Mouse (Mus musculus): ENCODE results near the gene F10. TPM values are rescaled to one million over a fixed set of nuclear protein-coding genes. Genes with fewer than 3 reads are reported as not detected.

F10 gene
- polyA plus RNA-seq (2015; fragmentation: Nextera tagmentation; extraction: Ambion mirVana), result 0.24 TPM in 1 of 2 replicates, not detected in the other

DNA sequence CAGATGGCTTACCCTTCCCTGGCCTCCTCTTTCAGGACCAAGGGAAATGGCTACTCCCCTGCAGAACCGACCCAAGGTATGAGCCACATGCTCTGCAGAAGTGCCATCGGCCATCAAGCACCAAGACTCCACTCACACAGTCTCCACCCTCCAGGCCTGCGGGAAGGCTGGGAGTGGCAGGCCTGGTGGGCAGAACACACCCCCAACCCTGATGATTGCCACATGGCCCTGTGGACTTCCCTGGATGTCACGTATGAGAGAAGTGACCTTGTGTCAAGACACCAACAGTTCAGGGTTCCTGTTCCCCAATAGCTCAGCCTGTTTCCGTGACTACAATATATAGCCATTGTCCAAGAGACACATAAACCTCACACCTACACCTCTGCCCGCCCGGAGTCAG lies at the start of gene F10:
F10 (plus strand) TSS at position 294 of the 400 bp plus-strand sequence.
- no peaks in the 10 kb centered on the region for H3K27me3 ChIP-seq (replicated peaks)
- H3K9ac ChIP-seq (replicated peaks), result no peak within 1 kb of the TSS
- no peak within 1 kb of the TSS for H3K4me2 ChIP-seq
- ATAC-seq (ENCODE audit: low FRiP score), result no peak
- 78% methylated on average over 7 of the region's 7 CpGs for WGBS
- H3K36me3 ChIP-seq, result no peaks in the 10 kb centered on the region
- no peaks in the 10 kb centered on the region for H3K4me1 ChIP-seq
- no peaks in the 10 kb centered on the region for H3K9me3 ChIP-seq (replicated peaks)
- H3K4me3 ChIP-seq (replicated peaks), result no peak within 1 kb of the TSS
- H3K27ac ChIP-seq (replicated peaks), result no peak within 1 kb of the TSS

GRCm38 (mm10) chr8:12987571-12987970 lies 49.5 kb upstream of the F10 start:
- H3K4me1 ChIP-seq, result peaks cover 9% of the 10 kb centered on the region; the same call in 1 of the 2 replicates
- WGBS, result 86% methylated on average over 8 of the region's 8 CpGs
- peaks cover 59% of the 10 kb centered on the region for H3K36me3 ChIP-seq
- no peak overlapping the region for H3K27ac ChIP-seq (replicated peaks)
- no peak overlapping the region for H3K4me3 ChIP-seq (replicated peaks)
- no peaks in the 10 kb centered on the region for H3K9me3 ChIP-seq (replicated peaks)
- no peaks in the 10 kb centered on the region for H3K27me3 ChIP-seq (replicated peaks)
- H3K9ac ChIP-seq (replicated peaks), result no peak overlapping the region
- ATAC-seq (ENCODE audit: low FRiP score), result no peak
- no peak overlapping the region for H3K4me2 ChIP-seq

DNA sequence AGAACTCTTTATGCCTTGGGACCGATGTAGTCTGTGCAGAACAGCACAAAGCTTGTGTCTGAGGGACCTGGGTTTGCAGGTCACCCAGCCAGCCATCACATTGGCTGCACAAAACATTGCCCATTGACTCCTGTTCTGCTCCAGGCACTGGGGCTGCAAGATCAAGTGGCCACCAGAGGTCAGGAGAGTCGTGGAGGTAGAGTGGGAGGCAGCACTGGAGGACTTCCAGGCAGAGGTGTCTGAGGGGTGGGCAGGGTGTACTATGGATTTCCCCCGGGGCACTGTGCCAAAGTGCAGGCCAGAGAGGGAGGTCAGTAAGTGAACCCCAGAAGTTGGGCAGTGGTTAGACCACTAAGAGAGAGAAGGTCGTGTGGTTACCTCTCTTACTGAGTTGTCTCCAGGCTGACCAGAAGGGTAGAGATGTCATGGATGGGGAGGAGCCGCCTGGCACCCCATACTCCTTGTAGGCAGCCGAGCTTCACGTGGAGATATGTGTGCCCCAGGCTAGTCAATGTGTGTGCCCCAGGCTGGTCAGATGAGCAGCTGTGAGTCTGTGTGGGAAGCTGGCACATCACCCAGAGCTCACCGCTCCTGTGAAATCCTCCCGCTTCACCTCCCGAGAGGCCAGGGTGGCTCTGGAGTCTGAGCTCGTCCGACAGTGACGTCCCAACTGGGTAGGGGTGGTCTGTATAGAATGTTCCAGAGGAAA lies 48.2 kb upstream of the F10 start:
- no peaks in the 10 kb centered on the region for H3K9me3 ChIP-seq (replicated peaks)
- H3K27me3 ChIP-seq (replicated peaks), result no peaks in the 10 kb centered on the region
- no peak overlapping the region for H3K4me3 ChIP-seq (replicated peaks)
- H3K9ac ChIP-seq (replicated peaks), result no peak overlapping the region
- 79% methylated on average over 13 of the region's 13 CpGs for WGBS
- no peak for ATAC-seq (ENCODE audit: low FRiP score)
- H3K27ac ChIP-seq (replicated peaks), result no peak overlapping the region
- peaks cover 61% of the 10 kb centered on the region for H3K36me3 ChIP-seq
- H3K4me2 ChIP-seq, result no peak overlapping the region
- no peaks in the 10 kb centered on the region for H3K4me1 ChIP-seq

DNA sequence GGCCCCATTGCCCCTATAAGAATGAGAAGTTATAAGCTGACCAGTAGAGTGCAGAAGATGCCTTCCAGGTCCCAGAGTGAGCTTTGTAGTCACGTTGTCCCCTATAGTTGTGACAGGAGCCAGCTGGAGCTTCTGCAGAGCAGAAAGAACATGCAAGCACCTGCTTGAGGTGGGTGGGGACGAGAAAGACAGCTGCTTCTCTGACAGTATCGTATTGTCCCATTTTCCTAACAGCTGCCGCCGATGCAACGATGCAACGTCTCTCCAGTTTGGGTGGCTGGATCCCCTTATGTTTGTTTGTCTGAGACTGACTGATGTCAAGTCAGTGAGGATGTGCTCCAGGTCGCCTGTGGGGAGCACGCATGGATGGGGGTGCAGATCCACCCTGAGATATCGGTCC lies 45.7 kb upstream of the F10 start:
- no peaks in the 10 kb centered on the region for H3K27me3 ChIP-seq (replicated peaks)
- H3K4me3 ChIP-seq (replicated peaks), result no peak overlapping the region
- 79% methylated on average over 10 of the region's 10 CpGs for WGBS
- H3K36me3 ChIP-seq, result peaks cover 61% of the 10 kb centered on the region
- no peak for ATAC-seq (ENCODE audit: low FRiP score)
- H3K27ac ChIP-seq (replicated peaks), result no peak overlapping the region
- H3K4me1 ChIP-seq, result no peaks in the 10 kb centered on the region
- H3K9me3 ChIP-seq (replicated peaks), result no peaks in the 10 kb centered on the region
- no peak overlapping the region for H3K9ac ChIP-seq (replicated peaks)
- H3K4me2 ChIP-seq, result no peak overlapping the region

DNA sequence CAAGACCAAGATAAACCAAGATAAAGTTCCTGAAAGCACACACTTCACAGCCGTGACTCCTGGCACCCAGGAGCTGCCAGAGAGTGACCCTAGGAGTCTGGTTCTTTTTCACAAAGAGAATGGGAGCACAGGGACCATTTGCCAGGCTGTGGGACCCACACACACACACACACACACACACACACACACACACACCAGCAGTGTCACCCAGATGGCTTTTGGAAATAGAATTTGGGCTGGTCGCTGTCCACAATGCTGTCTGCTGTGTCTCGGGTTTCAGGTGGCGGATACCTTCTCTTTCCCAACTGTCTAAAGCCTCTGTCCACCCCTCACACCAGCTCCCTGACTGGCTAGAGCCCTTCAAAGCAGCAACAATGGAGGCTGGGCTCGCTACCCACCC lies 42.6 kb upstream of the F10 start:
- no peaks in the 10 kb centered on the region for H3K27me3 ChIP-seq (replicated peaks)
- no peak overlapping the region for H3K4me3 ChIP-seq (replicated peaks)
- no peak for ATAC-seq (ENCODE audit: low FRiP score)
- H3K9me3 ChIP-seq (replicated peaks), result no peaks in the 10 kb centered on the region
- 80% methylated on average over 5 of the region's 5 CpGs for WGBS
- no peak overlapping the region for H3K27ac ChIP-seq (replicated peaks)
- no peak overlapping the region for H3K4me2 ChIP-seq
- H3K4me1 ChIP-seq, result no peaks in the 10 kb centered on the region
- H3K36me3 ChIP-seq, result peaks cover 74% of the 10 kb centered on the region
- H3K9ac ChIP-seq (replicated peaks), result no peak overlapping the region

DNA sequence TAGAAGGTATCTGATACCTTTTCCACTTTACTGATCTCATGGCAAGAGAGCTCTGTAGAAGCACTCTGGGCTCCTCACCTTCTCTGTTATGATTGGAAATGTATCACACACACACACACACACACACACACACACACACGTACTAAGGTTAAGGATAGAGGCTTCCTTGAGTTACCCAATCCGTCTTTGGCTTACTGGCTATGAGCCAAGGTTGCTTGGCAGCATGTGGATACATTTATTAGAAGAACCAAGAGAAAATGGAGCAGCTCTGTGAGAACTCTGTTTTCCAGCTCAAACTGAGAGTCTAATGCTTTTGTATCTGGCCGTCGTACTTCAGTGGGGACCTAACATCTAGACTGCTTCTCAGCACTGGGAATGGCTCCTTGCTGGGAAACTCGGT lies 41.6 kb upstream of the F10 start:
- Histone ChIP-seq H3K36me3 (peaks cover 78% of the 10 kb centered on the region), H3K4me3 (replicated peaks) (no peak overlapping the region), H3K9ac (replicated peaks) (no peak overlapping the region), H3K27ac (replicated peaks) (no peak overlapping the region), H3K27me3 (replicated peaks) (no peaks in the 10 kb centered on the region), H3K9me3 (replicated peaks) (no peaks in the 10 kb centered on the region), H3K4me1 (no peaks in the 10 kb centered on the region), H3K4me2 (no peak overlapping the region)
- ATAC-seq (ENCODE audit: low FRiP score), result no peak
- WGBS, result 67% methylated on average over 5 of the region's 5 CpGs

GRCm38 (mm10) chr8:12996831-12997275 lies 40.3 kb upstream of the F10 start:
- 68% methylated on average over 8 of the region's 8 CpGs for WGBS
- Histone ChIP-seq H3K4me1 (no peaks in the 10 kb centered on the region), H3K9ac (replicated peaks) (no peak overlapping the region), H3K4me3 (replicated peaks) (no peak overlapping the region), H3K4me2 (no peak overlapping the region), H3K27ac (replicated peaks) (no peak overlapping the region), H3K27me3 (replicated peaks) (no peaks in the 10 kb centered on the region), H3K36me3 (peaks cover 80% of the 10 kb centered on the region), H3K9me3 (replicated peaks) (no peaks in the 10 kb centered on the region)
- ATAC-seq (ENCODE audit: low FRiP score), result no peak

GRCm38 (mm10) chr8:12998331-12998730 lies 38.8 kb upstream of the F10 start:
- no peak overlapping the region for H3K4me3 ChIP-seq (replicated peaks)
- WGBS, result 78% methylated on average over 7 of the region's 8 CpGs
- ATAC-seq (ENCODE audit: low FRiP score), result no peak
- H3K9ac ChIP-seq (replicated peaks), result no peak overlapping the region
- peaks cover 90% of the 10 kb centered on the region for H3K36me3 ChIP-seq
- H3K27ac ChIP-seq (replicated peaks), result no peak overlapping the region
- no peaks in the 10 kb centered on the region for H3K9me3 ChIP-seq (replicated peaks)
- no peaks in the 10 kb centered on the region for H3K4me1 ChIP-seq
- no peaks in the 10 kb centered on the region for H3K27me3 ChIP-seq (replicated peaks)
- H3K4me2 ChIP-seq, result no peak overlapping the region

- Histone ChIP-seq H3K9ac (replicated peaks) (no peak overlapping the region), H3K27me3 (replicated peaks) (no peaks in the 10 kb centered on the region), H3K36me3 (peaks cover 93% of the 10 kb centered on the region), H3K27ac (replicated peaks) (no peak overlapping the region), H3K4me2 (no peak overlapping the region), H3K9me3 (replicated peaks) (no peaks in the 10 kb centered on the region), H3K4me1 (no peaks in the 10 kb centered on the region), H3K4me3 (replicated peaks) (no peak overlapping the region)
- ATAC-seq (ENCODE audit: low FRiP score), result no peak
- 92% methylated on average over 9 of the region's 9 CpGs for WGBS
These were observed 37.3 kb upstream of the F10 start for GRCm38 (mm10) chr8:12999793-13000192.

DNA sequence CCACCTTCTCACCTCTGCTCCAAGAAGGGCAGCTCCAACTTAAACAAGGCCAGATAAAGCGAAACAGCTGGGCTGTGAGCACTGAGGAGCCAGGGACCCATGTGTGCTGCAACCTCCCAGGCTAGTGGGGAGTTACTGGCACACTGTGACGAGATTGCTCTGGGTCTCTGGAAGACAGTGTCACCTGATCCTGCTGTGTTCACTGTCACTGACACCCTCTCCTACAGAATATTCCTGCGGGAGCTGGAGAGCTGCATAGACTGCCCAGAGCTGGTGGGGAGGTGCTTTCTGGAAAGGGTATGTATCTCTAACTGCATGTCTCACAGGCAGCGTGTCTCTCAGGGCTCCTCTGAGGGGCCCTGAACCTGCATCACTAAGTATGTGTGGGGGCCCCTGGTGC lies 29.6 kb upstream of the F10 start:
- Histone ChIP-seq H3K9me3 (replicated peaks) (no peaks in the 10 kb centered on the region), H3K36me3 (peaks cover 100% of the 10 kb centered on the region), H3K4me3 (replicated peaks) (no peak overlapping the region), H3K27me3 (replicated peaks) (no peaks in the 10 kb centered on the region), H3K9ac (replicated peaks) (no peak overlapping the region), H3K27ac (replicated peaks) (no peak overlapping the region), H3K4me1 (no peaks in the 10 kb centered on the region), H3K4me2 (no peak overlapping the region)
- 83% methylated on average over 4 of the region's 4 CpGs for WGBS
- ATAC-seq (ENCODE audit: low FRiP score), result no peak

- Histone ChIP-seq H3K4me2 (no peak overlapping the region), H3K27me3 (replicated peaks) (no peaks in the 10 kb centered on the region), H3K27ac (replicated peaks) (no peak overlapping the region), H3K4me1 (no peaks in the 10 kb centered on the region), H3K9me3 (replicated peaks) (no peaks in the 10 kb centered on the region), H3K9ac (replicated peaks) (no peak overlapping the region), H3K36me3 (peaks cover 100% of the 10 kb centered on the region), H3K4me3 (replicated peaks) (no peak overlapping the region)
- WGBS, result 71% methylated on average over 4 of the region's 4 CpGs
- no peak for ATAC-seq (ENCODE audit: low FRiP score)
These were observed 26.8 kb upstream of the F10 start for GRCm38 (mm10) chr8:13010313-13010712.

DNA sequence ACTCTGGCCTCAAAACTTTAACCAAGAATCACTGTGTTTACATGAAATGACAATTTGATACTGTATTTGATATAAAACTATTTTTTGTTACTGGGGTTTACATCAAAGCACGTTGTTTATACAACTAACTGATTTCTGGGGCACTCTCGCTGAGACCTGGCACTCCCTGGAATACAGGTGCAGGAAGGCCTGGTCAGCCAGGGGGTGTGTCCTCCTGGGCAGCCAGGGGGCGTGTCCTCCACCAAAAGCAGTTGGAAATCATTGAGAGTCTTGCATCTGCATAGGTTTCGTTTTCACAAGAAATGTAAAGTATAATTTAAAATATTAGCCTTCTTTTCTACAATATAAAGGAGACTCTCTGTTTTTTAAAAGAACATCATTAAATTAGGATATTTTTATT lies 17.5 kb upstream of the F10 start:
- WGBS, result 71% methylated on average over 4 of the region's 4 CpGs
- no peak overlapping the region for H3K4me3 ChIP-seq (replicated peaks)
- H3K4me2 ChIP-seq, result no peak overlapping the region
- no peaks in the 10 kb centered on the region for H3K9me3 ChIP-seq (replicated peaks)
- H3K9ac ChIP-seq (replicated peaks), result no peak overlapping the region
- no peak for ATAC-seq (ENCODE audit: low FRiP score)
- H3K27ac ChIP-seq (replicated peaks), result no peak overlapping the region
- H3K4me1 ChIP-seq, result no peaks in the 10 kb centered on the region
- H3K27me3 ChIP-seq (replicated peaks), result no peaks in the 10 kb centered on the region
- H3K36me3 ChIP-seq, result peaks cover 68% of the 10 kb centered on the region
